Mouse (Mus musculus) CH12.LX (cell line): ENCODE data around the gene Icam5. TPM values are rescaled to one million over a fixed set of nuclear protein-coding genes. Genes with fewer than 3 reads are reported as not detected.
A peak's percentile ranks its signal among the peaks of the same experiment; 100 is the strongest.

Experiments
- DNase-seq: peaks from one replicate; pipeline ENCODE4 v3.0.0-alpha.2; 2013; ENCODE audit errors: extremely low read depth
- H3K27ac ChIP-seq: 2 replicates; pipeline ENCODE4 v1.5.1; 2012; ENCODE audit warnings: low read depth, mild to moderate bottlenecking, control low read depth, moderate library complexity; ENCODE audit not compliant: insufficient read depth
- H3K27me3 ChIP-seq: replicated peaks from 2 replicates; pipeline ENCODE3; 2012; ENCODE audit warnings: inconsistent platforms
- H3K36me3 ChIP-seq, 2 experiments: replicated peaks in 1 of 2; 2 replicates each; pipeline versions ENCODE3 to v1.6.1; 2012; ENCODE audit warnings: inconsistent platforms in 1 of 2, low read length in 1 of 2, mild to moderate bottlenecking in 1 of 2, mixed read lengths in 1 of 2, moderate library complexity in 1 of 2; ENCODE audit not compliant: control insufficient read depth in 1 of 2, insufficient read depth in 1 of 2
- H3K4me1 ChIP-seq, 2 experiments: 2 replicates each; pipeline ENCODE4 v1.6.1; 2012; ENCODE audit warnings: inconsistent platforms in 1 of 2, moderate library complexity in 1 of 2; ENCODE audit not compliant: insufficient read depth in 2 of 2, control insufficient read depth in 1 of 2
- H3K4me2 ChIP-seq: 2 replicates; pipeline ENCODE4 v1.6.1; 2012; ENCODE audit warnings: low read depth, mild to moderate bottlenecking, control low read depth; ENCODE audit not compliant: poor library complexity, insufficient read depth, severe bottlenecking
- H3K4me3 ChIP-seq, 3 experiments: fragments of 150-350 bp in 1 of 3; sonication (generic) in 1 of 3; replicated peaks in 1 of 3; 2 replicates each; pipeline versions ENCODE3 to v1.5.1; 2011 to 2012; ENCODE audit warnings: low read depth in 2 of 3, low read length in 2 of 3, mild to moderate bottlenecking in 2 of 3, moderate library complexity in 2 of 3, control low read depth in 1 of 3, improper control_type of control experiment in 1 of 3, inconsistent platforms in 1 of 3, mixed read lengths in 1 of 3; ENCODE audit not compliant: poor library complexity in 1 of 3
- H3K79me2 ChIP-seq: replicated peaks from 2 replicates; pipeline ENCODE4 v1.6.1; 2012; ENCODE audit warnings: mild to moderate bottlenecking, moderate library complexity; ENCODE audit not compliant: control insufficient read depth, poor library complexity, insufficient read depth, severe bottlenecking; ENCODE audit errors: extremely low read depth
- H3K9ac ChIP-seq: 2 replicates; pipeline ENCODE4 v1.6.1; 2012; ENCODE audit warnings: low read depth, mild to moderate bottlenecking, control low read depth, moderate library complexity; ENCODE audit not compliant: insufficient read depth
- H3K9me3 ChIP-seq: replicated peaks from 2 replicates; pipeline ENCODE3; 2012; ENCODE audit warnings: low read length, inconsistent platforms, mixed read lengths
- BHLHE40 ChIP-seq: IDR thresholded peaks from 2 replicates; pipeline ENCODE4 v1.6.1; 2011; ENCODE audit warnings: mild to moderate bottlenecking, low read depth, low read length, improper control_type of control experiment
- CHD1 ChIP-seq: IDR thresholded peaks from 2 replicates; pipeline ENCODE4 v1.6.1; 2012; ENCODE audit warnings: low read depth, low read length, improper control_type of control experiment, inconsistent platforms
- CHD2 ChIP-seq: IDR thresholded peaks from 2 replicates; pipeline ENCODE4 v1.6.1; 2011; ENCODE audit warnings: low read length, improper control_type of control experiment
- CTCF ChIP-seq, 2 experiments: IDR thresholded peaks in 1 of 2; conservative IDR thresholded peaks in 1 of 2; 2 replicates each; pipeline ENCODE4 v1.5.1; 2011 to 2012; ENCODE audit warnings: low read depth in 2 of 2, low read length in 2 of 2, improper control_type of control experiment in 1 of 2, inconsistent platforms in 1 of 2, mild to moderate bottlenecking in 1 of 2, moderate library complexity in 1 of 2
- ELF1 ChIP-seq: IDR thresholded peaks from 2 replicates; pipeline ENCODE4 v1.6.1; 2014; ENCODE audit warnings: low read depth, mild to moderate bottlenecking, inconsistent platforms, low read length, improper control_type of control experiment
- EP300 ChIP-seq: IDR thresholded peaks from 2 replicates; pipeline ENCODE4 v1.6.1; 2011; ENCODE audit warnings: low read length, improper control_type of control experiment
- ETS1 ChIP-seq: conservative IDR thresholded peaks from 2 replicates; pipeline ENCODE4 v1.6.1; 2012; ENCODE audit warnings: low read depth, mild to moderate bottlenecking, inconsistent platforms, low read length, improper control_type of control experiment, moderate library complexity
- HCFC1 ChIP-seq: IDR thresholded peaks from 2 replicates; pipeline ENCODE4 v1.6.1; 2012; ENCODE audit warnings: low read depth, mild to moderate bottlenecking, inconsistent platforms, low read length, improper control_type of control experiment
- IRF4 ChIP-seq: IDR thresholded peaks from 2 replicates; pipeline ENCODE4 v1.6.1; 2014; ENCODE audit warnings: low read depth, mild to moderate bottlenecking, inconsistent platforms, low read length, improper control_type of control experiment
- JUN ChIP-seq: IDR thresholded peaks from 2 replicates; pipeline ENCODE4 v1.6.1; 2011; ENCODE audit warnings: low read depth, mild to moderate bottlenecking, low read length, improper control_type of control experiment, moderate library complexity; ENCODE audit not compliant: insufficient read depth
- MAFK ChIP-seq: IDR thresholded peaks from 2 replicates; pipeline ENCODE4 v1.6.1; 2011; ENCODE audit warnings: low read length, improper control_type of control experiment; ENCODE audit not compliant: insufficient replicate concordance
- MEF2A ChIP-seq: IDR thresholded peaks from 2 replicates; pipeline ENCODE4 v1.6.1; 2014; ENCODE audit warnings: low read depth, mild to moderate bottlenecking, inconsistent platforms, low read length, improper control_type of control experiment, borderline replicate concordance
- POLR2A ChIP-seq: IDR thresholded peaks from 2 replicates; pipeline ENCODE4 v1.6.1; 2011; ENCODE audit warnings: low read depth, mild to moderate bottlenecking, improper control_type of control experiment, low read length
- RAD21 ChIP-seq: IDR thresholded peaks from 2 replicates; pipeline ENCODE4 v1.6.1; 2011; ENCODE audit warnings: low read depth, mild to moderate bottlenecking, low read length, improper control_type of control experiment, moderate library complexity
- UBTF ChIP-seq: IDR thresholded peaks from 2 replicates; pipeline ENCODE4 v1.6.1; 2012; ENCODE audit warnings: low read depth, mild to moderate bottlenecking, inconsistent platforms, low read length, improper control_type of control experiment, moderate library complexity
- ZC3H11A ChIP-seq: IDR thresholded peaks from 2 replicates; pipeline ENCODE4 v1.6.1; 2012; ENCODE audit warnings: low read depth, mild to moderate bottlenecking, inconsistent platforms, low read length, improper control_type of control experiment
- dilution Hi-C: fragments of 300-500 bp; cut with MboI; formaldehyde crosslinking; loops from 2 replicates; pipeline ENCODE4 v1.14.3; 2020; ENCODE audit warnings: low sequenced_read_pairs; ENCODE audit not compliant: extremely low pct_unique_long_range_greater_than_20kb, extremely low pct_ligation_motif_present
- in situ Hi-C: fragments of 300-500 bp; cut with MboI; formaldehyde crosslinking; loops from 3 replicates; pipeline ENCODE4 v1.14.3; 2019; ENCODE audit warnings: low sequenced_read_pairs, low pct_ligation_motif_present, low pct_unique_long_range_greater_than_20kb, mixed read lengths
- polyA plus RNA-seq: library from polyadenylated mRNA; unstranded; fragments of >175 nt; gene quantifications from 2 replicates; pipeline ENCODE4 v1.2.1, GENCODE M21; 2012; ENCODE audit warnings: low read depth; ENCODE audit not compliant: insufficient read length
- total RNA-seq, 2 experiments: library from RNA; depleted of rRNA; stranded (reverse); fragments of 300-350 nt in 1 of 2; fragments of >200 nt in 1 of 2; gene quantifications; 2 replicates each; pipeline ENCODE4 v1.2.3; 2012 to 2014

Icam5 gene
- total and polyA plus RNA-seq, 3 experiments: 0.89 to 4.9 (median 1.6) TPM

- no peak overlapping the region for H3K27ac ChIP-seq
- no peak overlapping the region for H3K4me2 ChIP-seq
- H3K79me2 ChIP-seq: peaks cover 10% of the 10 kb centered on the region
- H3K27me3 ChIP-seq: no peaks in the 10 kb centered on the region
- H3K9ac ChIP-seq: no peak overlapping the region
- no peak for DNase-seq
- no peak for TF ChIP-seq ETS1
- TF ChIP-seq EP300: no peak
- no peak for TF ChIP-seq HCFC1
- TF ChIP-seq ZC3H11A: no peak
- TF ChIP-seq MEF2A: no peak
- no peak for TF ChIP-seq BHLHE40
- TF ChIP-seq ELF1: no peak
- TF ChIP-seq IRF4: no peak
- no peak for TF ChIP-seq CHD1
- no peak for TF ChIP-seq CHD2
- no peak for TF ChIP-seq POLR2A
- peaks cover 7 to 15% of the 10 kb centered on the region in 2 experiments; a peak in 3 of 4 replicates for H3K4me1 ChIP-seq
- no peaks in the 10 kb centered on the region for H3K9me3 ChIP-seq
- peaks cover 21 to 25% of the 10 kb centered on the region in 2 experiments for H3K36me3 ChIP-seq
- no peak overlapping the region for H3K4me3 ChIP-seq
- in situ Hi-C loops (loop anchor here (10.0 kb wide), 1 partner anchor 133 kb away; the partner anchor contains the start of gene Cdc37), dilution Hi-C loops (no loop called here)
Measured at GRCm38 (mm10) chr9:21011846-21012312, 20.0 kb upstream of the Icam5 start.

- no peak for DNase-seq
- TF ChIP-seq RAD21: peak; percentile 14
- no peak for TF ChIP-seq JUN
- TF ChIP-seq UBTF: no peak
- TF ChIP-seq CTCF (conservative IDR thresholded peaks at IDR 0.05 in 1 of 2, IDR thresholded peaks at IDR 0.05 in 1 of 2; ENCODE audit: low read depth in 2 of 2, low read length in 2 of 2): peak in 1 of 2 experiments; percentile 35; a peak in 2 of 4 replicates
- TF ChIP-seq MAFK: no peak
- Histone ChIP-seq H3K27ac (no peak overlapping the region), H3K4me1 (peaks cover 7 to 15% of the 10 kb centered on the region in 2 experiments; a peak in 3 of 4 replicates), H3K4me2 (no peak overlapping the region), H3K4me3 (no peak overlapping the region), H3K36me3 (peaks cover 16 to 23% of the 10 kb centered on the region in 2 experiments), H3K27me3 (no peaks in the 10 kb centered on the region), H3K9ac (no peak overlapping the region), H3K9me3 (no peaks in the 10 kb centered on the region), H3K79me2 (peaks cover 15% of the 10 kb centered on the region)
- in situ Hi-C loops: loop anchor here (10.0 kb wide), 1 partner anchor 132 kb away; the partner anchor contains the start of gene Cdc37
- dilution Hi-C loops: no loop called here
Measured at GRCm38 (mm10) chr9:21012368-21012767, 19.5 kb upstream of the Icam5 start.
